Mouse (Mus musculus) mouse embryonic stem cell (cell line): ENCODE results near the gene Lrrc4c.

Experiments used
- in situ Hi-C, 2 experiments: fragments of 300-500 bp; cut with MboI; formaldehyde crosslinking; loops; 1 replicate in 1 of 2; 3 replicates in 1 of 2; pipeline ENCODE4 v1.14.3; 2019 to 2020; ENCODE audit warnings: low sequenced_read_pairs in 2 of 2, low pct_unique_long_range_greater_than_20kb in 1 of 2, mixed read lengths in 1 of 2; ENCODE audit not compliant: unreplicated experiment in 1 of 2

Lrrc4c gene

GRCm38 (mm10) chr2:97504902-97505301 lies 1186.9 kb downstream of the Lrrc4c start:
- in situ Hi-C loops: no loop called here

- in situ Hi-C loops: no loop called here
Measured at GRCm38 (mm10) chr2:97524256-97524922, 1206.4 kb downstream of the Lrrc4c start.

- in situ Hi-C loops: no loop called here
Measured at GRCm38 (mm10) chr2:97525107-97525506, 1207.1 kb downstream of the Lrrc4c start.

GRCm38 (mm10) chr2:97530622-97531021 lies 1212.7 kb downstream of the Lrrc4c start:
- in situ Hi-C loops: no loop called here

- in situ Hi-C loops: no loop called here
Measured at GRCm38 (mm10) chr2:97543691-97544672, 1226.0 kb downstream of the Lrrc4c start.

GRCm38 (mm10) chr2:97544673-97545071 lies 1226.7 kb downstream of the Lrrc4c start:
- in situ Hi-C loops: no loop called here

GRCm38 (mm10) chr2:97545946-97546345 lies 1228.0 kb downstream of the Lrrc4c start:
- in situ Hi-C loops: no loop called here

- in situ Hi-C loops: no loop called here
Measured at GRCm38 (mm10) chr2:97564509-97564908, 1246.5 kb downstream of the Lrrc4c start.

- in situ Hi-C loops: no loop called here
Measured at GRCm38 (mm10) chr2:97568954-97569353, 1251.0 kb downstream of the Lrrc4c start.

- in situ Hi-C loops: no loop called here
Measured at GRCm38 (mm10) chr2:97574921-97575320, 1257.0 kb downstream of the Lrrc4c start.

- in situ Hi-C loops: no loop called here
Measured at GRCm38 (mm10) chr2:97581132-97581531, 1263.2 kb downstream of the Lrrc4c start.

- in situ Hi-C loops: no loop called here
Measured at GRCm38 (mm10) chr2:97586322-97586721, 1268.4 kb downstream of the Lrrc4c start.

- in situ Hi-C loops: no loop called here
Measured at GRCm38 (mm10) chr2:97590563-97590962, 1272.6 kb downstream of the Lrrc4c start.

- in situ Hi-C loops: no loop called here
Measured at GRCm38 (mm10) chr2:97604182-97604581, 1286.2 kb downstream of the Lrrc4c start.

GRCm38 (mm10) chr2:97604688-97605215 lies 1286.8 kb downstream of the Lrrc4c start:
- in situ Hi-C loops: no loop called here

- in situ Hi-C loops: no loop called here
Measured at GRCm38 (mm10) chr2:97609436-97609835, 1291.5 kb downstream of the Lrrc4c start.

GRCm38 (mm10) chr2:97610566-97610965 lies 1292.6 kb downstream of the Lrrc4c start:
- in situ Hi-C loops: no loop called here

- in situ Hi-C loops: no loop called here
Measured at GRCm38 (mm10) chr2:97614724-97615123, 1296.8 kb downstream of the Lrrc4c start.

- in situ Hi-C loops: no loop called here
Measured at GRCm38 (mm10) chr2:97618589-97618988, 1300.6 kb downstream of the Lrrc4c start.
